Mouse (Mus musculus): Measurements from ENCODE around the gene Pus3. TPM values are rescaled to one million over a fixed set of nuclear protein-coding genes. Genes with fewer than 3 reads are reported as not detected.

The Pus3 gene
- total RNA-seq, 4 experiments from 2014 or later, result 10.7 to 12.8 (median 12.2) TPM

Other genes with a start within 250 kb of the Pus3 start
- 10 to 100 TPM; 12.6 to 13.9 (median 13.9) TPM for gene Cdon, start 137.5 kb upstream of the Pus3 start, total RNA-seq (2022)
- gene Gm1113, start 40.3 kb upstream of the Pus3 start, total RNA-seq (2022), result not detected
- gene Ddx25, start 67 bp upstream of the Pus3 start, total RNA-seq (2022), result 10 to 100 TPM; 14.2 to 17.9 (median 16.1) TPM
- gene Pate2, start 11.7 kb downstream of the Pus3 start, total RNA-seq (2022), result 1 to 10 TPM in 3 of 4 experiments, under 1 TPM in 1; 0.76 to 2.1 (median 1.4) TPM
- 10 to 100 TPM; 14.8 to 16.2 (median 15.3) TPM for gene Hyls1, start 11.8 kb downstream of the Pus3 start, total RNA-seq (2022)
- not detected for gene Pate4, start 53.3 kb downstream of the Pus3 start, total RNA-seq (2022)
- gene Pate3, start 89.6 kb downstream of the Pus3 start, total RNA-seq (2022), result not detected
- gene Pate1, start 128.8 kb downstream of the Pus3 start, total RNA-seq (2022), result not detected
- not detected for gene Gm17677, start 182.5 kb downstream of the Pus3 start, total RNA-seq (2022)
- not detected for gene Gm17727, start 219.5 kb downstream of the Pus3 start, total RNA-seq (2022)
- gene Gm27235, start 231.5 kb downstream of the Pus3 start, total RNA-seq (2022), result not detected
- gene D730048I06Rik, start 231.5 kb downstream of the Pus3 start, total RNA-seq (2022), result not detected

All from layer of hippocampus, adult 8-10 months (tissue).